Mouse (Mus musculus): ENCODE measurements at regions not wholly inside any gene's neighbourhood (a gene's known extent, or its start where the extent isn't known, plus 50 kb on each side); places are given as distances from the start of the nearest gene placed in this dataset.

DNA sequence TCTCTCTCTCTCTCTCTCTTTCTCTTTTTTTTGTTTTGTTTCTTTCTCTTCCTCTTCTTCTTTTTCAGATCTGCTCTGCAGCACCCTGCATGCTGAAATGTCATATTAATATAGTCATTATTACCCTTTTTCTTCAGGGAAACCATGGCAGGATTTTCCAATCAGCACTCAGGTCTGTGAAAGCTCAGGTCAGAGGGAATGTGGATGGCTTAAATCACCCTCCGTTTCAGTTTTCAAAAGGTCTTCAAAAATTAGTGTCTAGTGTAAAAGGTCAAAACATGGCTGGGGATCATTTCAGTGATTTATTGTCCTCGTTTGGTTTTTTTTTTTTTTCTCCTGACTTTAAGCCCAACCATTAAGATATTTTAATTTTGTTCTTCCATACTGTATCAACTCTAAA, 261.5 kb downstream of the Nr2f2 start:
- H3K4me3 ChIP-seq (ENCODE audit: low read length) = no peak overlapping the region
- ATAC-seq = no peak
- no peak overlapping the region for H3K27ac ChIP-seq
- H3K9me3 ChIP-seq (ENCODE audit: low read length) = no peaks in the 10 kb centered on the region
- no peak overlapping the region for H3K9ac ChIP-seq (replicated peaks; ENCODE audit: low read length)
- WGBS = 25% methylated on average over 2 of the region's 2 CpGs
- TF ChIP-seq CTCF (IDR thresholded peaks at IDR 0.05; ENCODE audit: low read depth) = no peak
- no peaks in the 10 kb centered on the region for H3K27me3 ChIP-seq (ENCODE audit: insufficient read depth, low read length)
- no peak overlapping the region for H3K4me2 ChIP-seq (ENCODE audit: low read depth, low read length)
- no peak for DNase-seq (ENCODE audit: low spot score)
- H3K4me1 ChIP-seq (ENCODE audit: insufficient read depth, low read length) = no peaks in the 10 kb centered on the region
- no peaks in the 10 kb centered on the region for H3K36me3 ChIP-seq (ENCODE audit: insufficient read depth, low read length)

GRCm38 (mm10) chr7:70104486-70104885, 262.0 kb downstream of the Nr2f2 start:
- H3K4me2 ChIP-seq (ENCODE audit: low read depth, low read length) = 0 out of 2 replicates have a peak overlapping the region, but pooled peaks have one; percentile 16
- H3K4me1 ChIP-seq (ENCODE audit: insufficient read depth, low read length) = no peaks in the 10 kb centered on the region
- DNase-seq (ENCODE audit: low spot score) = peak; percentile 40
- TF ChIP-seq CTCF (IDR thresholded peaks at IDR 0.05; ENCODE audit: low read depth) = no peak
- H3K4me3 ChIP-seq (ENCODE audit: low read length) = no peak overlapping the region
- H3K27me3 ChIP-seq (ENCODE audit: insufficient read depth, low read length) = no peaks in the 10 kb centered on the region
- 0 out of 2 replicates have a peak, but pooled peaks have one; percentile 49 for ATAC-seq
- no peaks in the 10 kb centered on the region for H3K36me3 ChIP-seq (ENCODE audit: insufficient read depth, low read length)
- H3K9me3 ChIP-seq (ENCODE audit: low read length) = no peaks in the 10 kb centered on the region
- H3K9ac ChIP-seq (replicated peaks; ENCODE audit: low read length) = no peak overlapping the region
- no peak overlapping the region for H3K27ac ChIP-seq
- WGBS = 18% methylated on average over 8 of the region's 8 CpGs

GRCm38 (mm10) chr7:70103680-70104079, 262.9 kb downstream of the Nr2f2 start:
- WGBS = 41% methylated on average over 5 of the region's 5 CpGs
- Histone ChIP-seq H3K4me3 (ENCODE audit: low read length) (no peak overlapping the region), H3K27me3 (ENCODE audit: insufficient read depth, low read length) (no peaks in the 10 kb centered on the region), H3K9ac (replicated peaks; ENCODE audit: low read length) (no peak overlapping the region), H3K27ac (no peak overlapping the region), H3K4me2 (ENCODE audit: low read depth, low read length) (0 out of 2 replicates have a peak overlapping the region, but pooled peaks have one; percentile 7), H3K36me3 (ENCODE audit: insufficient read depth, low read length) (no peaks in the 10 kb centered on the region), H3K9me3 (ENCODE audit: low read length) (no peaks in the 10 kb centered on the region), H3K4me1 (ENCODE audit: insufficient read depth, low read length) (no peaks in the 10 kb centered on the region)
- DNase-seq (ENCODE audit: low spot score) (peak; percentile 19), ATAC-seq (no peak)
- no peak for TF ChIP-seq CTCF (IDR thresholded peaks at IDR 0.05; ENCODE audit: low read depth)

GRCm38 (mm10) chr7:70099001-70099400, 267.5 kb downstream of the Nr2f2 start:
- Histone ChIP-seq H3K4me1 (ENCODE audit: insufficient read depth, low read length) (no peaks in the 10 kb centered on the region), H3K9me3 (ENCODE audit: low read length) (no peaks in the 10 kb centered on the region), H3K4me3 (ENCODE audit: low read length) (no peak overlapping the region), H3K9ac (replicated peaks; ENCODE audit: low read length) (no peak overlapping the region), H3K4me2 (ENCODE audit: low read depth, low read length) (no peak overlapping the region), H3K27me3 (ENCODE audit: insufficient read depth, low read length) (no peaks in the 10 kb centered on the region), H3K27ac (no peak overlapping the region), H3K36me3 (ENCODE audit: insufficient read depth, low read length) (no peaks in the 10 kb centered on the region)
- TF ChIP-seq CTCF (IDR thresholded peaks at IDR 0.05; ENCODE audit: low read depth) = no peak
- ATAC-seq (no peak), DNase-seq (ENCODE audit: low spot score) (no peak)
- 98% methylated on average over 1 of the region's 1 CpGs for WGBS

DNA sequence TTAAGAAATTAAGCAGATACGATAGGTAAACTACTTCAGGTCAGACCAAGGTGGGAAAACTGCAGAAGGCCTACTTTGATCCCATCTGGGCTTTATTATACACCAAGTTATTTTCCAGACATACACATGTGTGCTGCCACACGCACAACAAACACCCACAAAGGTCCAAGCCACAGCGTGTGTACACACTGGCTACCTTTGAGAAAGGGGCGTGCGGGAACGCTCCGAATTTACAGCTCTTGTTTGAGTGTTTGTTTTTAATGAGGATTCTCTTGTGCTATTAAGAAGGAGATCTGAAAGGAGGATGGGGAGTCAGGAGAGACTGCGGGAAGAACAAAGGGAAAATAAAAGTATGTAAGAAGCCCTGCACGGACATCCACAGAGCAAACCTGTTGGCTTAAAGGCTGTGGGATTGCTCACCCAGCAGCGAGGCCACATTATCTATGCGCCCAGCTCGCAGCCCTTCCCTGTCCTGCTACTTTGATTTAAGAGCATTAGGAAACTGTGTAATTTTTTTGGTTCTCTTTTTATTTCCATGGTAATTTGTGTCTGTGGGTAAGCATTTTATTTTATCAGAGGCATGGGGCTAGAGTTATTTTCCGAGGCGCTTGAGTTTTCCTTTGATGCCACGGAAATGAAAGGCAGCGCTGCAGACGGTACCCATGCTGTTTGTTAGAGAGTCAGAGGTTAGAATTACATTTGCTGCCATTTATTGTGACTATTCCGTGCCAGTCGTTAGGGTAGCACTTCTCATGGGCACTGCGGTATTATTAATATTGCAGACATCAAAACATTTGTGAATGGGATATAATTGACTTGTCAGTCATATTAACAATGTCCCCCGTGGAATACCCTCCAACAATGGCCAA, 272.4 kb downstream of the Nr2f2 start:
- WGBS = 47% methylated on average over 21 of the region's 21 CpGs
- Histone ChIP-seq H3K9ac (replicated peaks; ENCODE audit: low read length) (no peak overlapping the region), H3K27me3 (ENCODE audit: insufficient read depth, low read length) (no peaks in the 10 kb centered on the region), H3K27ac (no peak overlapping the region), H3K36me3 (ENCODE audit: insufficient read depth, low read length) (no peaks in the 10 kb centered on the region), H3K4me3 (ENCODE audit: low read length) (no peak overlapping the region), H3K9me3 (ENCODE audit: low read length) (0 out of 2 replicates have a peak, but pooled peaks cover 4% of the 10 kb centered on the region), H3K4me2 (ENCODE audit: low read depth, low read length) (no peak overlapping the region), H3K4me1 (ENCODE audit: insufficient read depth, low read length) (no peaks in the 10 kb centered on the region)
- TF ChIP-seq CTCF (IDR thresholded peaks at IDR 0.05; ENCODE audit: low read depth) = no peak
- no peak for DNase-seq (ENCODE audit: low spot score)
- no peak for ATAC-seq

DNA sequence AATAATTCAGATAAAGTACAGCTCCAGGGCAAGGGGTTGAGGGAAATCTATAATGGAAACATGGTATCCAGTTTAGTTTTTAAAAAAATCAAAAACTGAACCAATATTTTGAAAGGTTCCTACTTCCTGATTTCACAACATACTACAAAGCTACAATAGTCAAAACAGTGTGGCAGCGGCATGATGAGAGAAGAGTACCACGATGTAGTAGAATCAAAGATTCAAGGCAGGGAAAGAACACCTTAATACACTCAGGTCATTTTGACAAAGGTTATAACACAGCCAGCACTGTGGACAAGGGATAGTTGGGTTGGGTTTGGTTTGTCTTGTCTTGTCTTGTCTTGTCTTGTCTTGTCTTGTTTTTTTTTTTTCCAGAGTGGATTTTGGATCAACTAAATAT, 274.4 kb downstream of the Nr2f2 start:
- 98% methylated on average over 2 of the region's 2 CpGs for WGBS
- Histone ChIP-seq H3K4me2 (ENCODE audit: low read depth, low read length) (no peak overlapping the region), H3K9ac (replicated peaks; ENCODE audit: low read length) (no peak overlapping the region), H3K27me3 (ENCODE audit: insufficient read depth, low read length) (no peaks in the 10 kb centered on the region), H3K27ac (no peak overlapping the region), H3K4me3 (ENCODE audit: low read length) (no peak overlapping the region), H3K36me3 (ENCODE audit: insufficient read depth, low read length) (no peaks in the 10 kb centered on the region), H3K9me3 (ENCODE audit: low read length) (0 out of 2 replicates have a peak, but pooled peaks cover 4% of the 10 kb centered on the region), H3K4me1 (ENCODE audit: insufficient read depth, low read length) (no peaks in the 10 kb centered on the region)
- no peak for TF ChIP-seq CTCF (IDR thresholded peaks at IDR 0.05; ENCODE audit: low read depth)
- ATAC-seq (no peak), DNase-seq (ENCODE audit: low spot score) (no peak)

DNA sequence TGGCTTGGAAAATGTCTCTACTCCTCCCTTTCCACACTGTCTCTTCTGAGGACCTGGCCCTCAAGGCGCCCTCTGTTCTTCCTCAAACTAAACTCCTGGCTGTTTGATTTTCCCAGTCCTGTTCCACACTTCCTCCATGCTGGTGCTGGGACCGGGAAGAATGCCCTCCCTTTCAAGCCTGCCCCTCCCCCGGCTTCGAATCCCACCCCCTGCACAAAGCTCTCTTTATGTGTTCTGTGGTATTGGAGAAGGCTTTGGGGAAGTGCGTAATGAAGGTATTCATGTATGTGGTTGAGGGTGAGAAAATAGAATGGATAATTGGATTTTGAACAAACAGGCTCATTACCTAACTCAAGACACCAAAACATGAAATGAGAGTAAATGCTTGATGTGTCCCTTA, 277.4 kb downstream of the Nr2f2 start:
- Histone ChIP-seq H3K4me3 (ENCODE audit: low read length) (no peak overlapping the region), H3K9ac (replicated peaks; ENCODE audit: low read length) (no peak overlapping the region), H3K4me2 (ENCODE audit: low read depth, low read length) (no peak overlapping the region), H3K36me3 (ENCODE audit: insufficient read depth, low read length) (no peaks in the 10 kb centered on the region), H3K27ac (no peak overlapping the region), H3K4me1 (ENCODE audit: insufficient read depth, low read length) (no peaks in the 10 kb centered on the region), H3K27me3 (ENCODE audit: insufficient read depth, low read length) (no peaks in the 10 kb centered on the region), H3K9me3 (ENCODE audit: low read length) (0 out of 2 replicates have a peak, but pooled peaks cover 4% of the 10 kb centered on the region)
- DNase-seq (ENCODE audit: low spot score) (no peak), ATAC-seq (no peak)
- 24% methylated on average over 5 of the region's 5 CpGs for WGBS
- no peak for TF ChIP-seq CTCF (IDR thresholded peaks at IDR 0.05; ENCODE audit: low read depth)

Measured in hindbrain, postnatal 0 days (tissue).